Mouse (Mus musculus) liver, embryonic 14.5 days (tissue): ENCODE measurements at regions not wholly inside any gene's neighbourhood (a gene's known extent, or its start where the extent isn't known, plus 50 kb on each side); places are given as distances from the start of the nearest gene placed in this dataset. TPM values are rescaled to one million over a fixed set of nuclear protein-coding genes. Genes with fewer than 3 reads are reported as not detected.

Experiments
- ATAC-seq: fragments of 200-750 bp; cut with Nextera tagmentation; 2 replicates; pipeline ENCODE4 v1.8.0; 2017; ENCODE audit warnings: moderate number of reproducible peaks, mild to moderate bottlenecking, moderate library complexity; ENCODE audit not compliant: insufficient read depth
- DNase-seq, 3 experiments: peaks; one replicate each; pipeline ENCODE4 v3.0.0-alpha.2; 2012 to 2013; ENCODE audit warnings: low read depth in 3 of 3, low spot score in 3 of 3
- H3K27ac ChIP-seq: fragments of 300-500 bp; sonication (generic); 2 replicates; pipeline ENCODE4 v1.5.1; 2014; ENCODE audit warnings: moderate library complexity, mild to moderate bottlenecking, control low read depth, inconsistent platforms
- H3K27me3 ChIP-seq: fragments of 300-500 bp; sonication (generic); 2 replicates; pipeline ENCODE4 v1.6.1; 2014; ENCODE audit warnings: mild to moderate bottlenecking, low read length, moderate library complexity; ENCODE audit not compliant: control insufficient read depth, insufficient read depth
- H3K36me3 ChIP-seq: fragments of 300-500 bp; sonication (generic); replicated peaks from 2 replicates; pipeline ENCODE4 v1.6.1; 2014; ENCODE audit warnings: low read depth; ENCODE audit not compliant: control insufficient read depth, insufficient read depth
- H3K4me1 ChIP-seq, 2 experiments: fragments of 200-500 bp in 1 of 2; fragments of 300-500 bp in 1 of 2; sonication (generic) in 1 of 2; replicated peaks; 2 replicates each; pipeline ENCODE4 v1.6.1; 2012 to 2014; ENCODE audit warnings: antibody characterized with exemption in 1 of 2, inconsistent platforms in 1 of 2, low read length in 1 of 2; ENCODE audit not compliant: control insufficient read depth in 2 of 2, insufficient read depth in 2 of 2
- H3K4me2 ChIP-seq: fragments of 300-500 bp; sonication (generic); 2 replicates; pipeline ENCODE4 v1.6.1; 2014; ENCODE audit warnings: low read depth, mild to moderate bottlenecking, control low read depth, moderate library complexity
- H3K4me3 ChIP-seq, 2 experiments: fragments of 200-500 bp in 1 of 2; fragments of 300-500 bp in 1 of 2; sonication (generic) in 1 of 2; 2 replicates each; pipeline ENCODE4 v1.5.1; 2012 to 2014; ENCODE audit warnings: low read depth in 2 of 2, low read length in 2 of 2, mild to moderate bottlenecking in 2 of 2, control low read depth in 1 of 2, inconsistent platforms in 1 of 2, moderate library complexity in 1 of 2; ENCODE audit not compliant: insufficient read depth in 1 of 2
- H3K9ac ChIP-seq: fragments of 300-500 bp; sonication (generic); replicated peaks from 2 replicates; pipeline ENCODE4 v1.6.1; 2014; ENCODE audit warnings: mild to moderate bottlenecking, control low read depth, moderate library complexity
- H3K9me3 ChIP-seq: fragments of 300-500 bp; sonication (generic); 2 replicates; pipeline ENCODE4 v1.6.1; 2016; ENCODE audit warnings: low read length, mixed read lengths; ENCODE audit not compliant: control insufficient read depth
- CTCF ChIP-seq: IDR thresholded peaks from 2 replicates; pipeline ENCODE4 v1.5.1; 2016; ENCODE audit warnings: antibody characterized with exemption, low read depth, control low read depth
- EP300 ChIP-seq: IDR thresholded peaks from 2 replicates; pipeline ENCODE4 v1.6.1; 2016; ENCODE audit warnings: antibody characterized with exemption, low read depth
- WGBS: fragments of 180-500 bp; shearing (Covaris S2); extraction: QIAGEN DNeasy Blood & Tissue Kit; methylation state at CpG from one replicate; pipeline ENCODE4 v1.1.7; 2014; ENCODE audit not compliant: insufficient replicate concordance; 5-methylcytosine and 5-hydroxymethylcytosine counted together
- microRNA-seq: library from miRNA; unstranded; fragments of <30 nt; microRNA quantifications from one replicate; pipeline ENCODE4, GENCODE M21; 2016

DNA sequence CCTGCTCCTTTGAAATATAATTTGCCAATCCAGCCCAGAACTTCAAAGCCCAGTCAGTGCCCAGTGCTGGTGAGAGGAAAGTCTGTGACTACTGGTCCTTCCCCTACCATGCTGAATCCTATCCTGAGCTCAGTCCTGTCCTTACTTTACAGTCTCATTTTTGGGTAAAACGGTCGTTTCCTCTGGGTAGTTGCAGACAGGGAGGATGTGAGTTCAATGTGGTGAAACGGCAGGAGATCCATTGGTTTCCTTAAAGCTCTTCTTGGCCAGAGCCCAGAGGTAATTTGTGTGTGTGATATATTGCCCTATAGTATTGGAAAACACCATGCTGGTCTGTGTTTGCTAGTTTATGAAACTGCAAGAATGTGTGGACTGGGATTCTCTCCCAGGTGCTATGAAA, 73.6 kb upstream of the Nrp1 start:
- no peak for DNase-seq
- H3K9me3 ChIP-seq, result no peaks in the 10 kb centered on the region
- no peak overlapping the region for H3K4me3 ChIP-seq
- no peak overlapping the region for H3K4me2 ChIP-seq
- TF ChIP-seq EP300, result no peak
- TF ChIP-seq CTCF, result no peak
- no peaks in the 10 kb centered on the region for H3K4me1 ChIP-seq
- 21% methylated on average over 3 of the region's 3 CpGs for WGBS
- H3K27ac ChIP-seq, result no peak overlapping the region
- no peaks in the 10 kb centered on the region for H3K36me3 ChIP-seq
- no peak for ATAC-seq
- H3K27me3 ChIP-seq, result no peaks in the 10 kb centered on the region
- no peak overlapping the region for H3K9ac ChIP-seq

- H3K4me1 ChIP-seq, result no peaks in the 10 kb centered on the region
- no peaks in the 10 kb centered on the region for H3K27me3 ChIP-seq
- no peak overlapping the region for H3K4me3 ChIP-seq
- DNase-seq (no peak), ATAC-seq (no peak)
- no peaks in the 10 kb centered on the region for H3K36me3 ChIP-seq
- H3K9me3 ChIP-seq, result no peaks in the 10 kb centered on the region
- WGBS, result 45% methylated on average over 4 of the region's 4 CpGs
- H3K9ac ChIP-seq, result no peak overlapping the region
- no peak overlapping the region for H3K4me2 ChIP-seq
- no peak for TF ChIP-seq CTCF
- TF ChIP-seq EP300, result no peak
- no peak overlapping the region for H3K27ac ChIP-seq
These were observed 68.3 kb upstream of the Nrp1 start for GRCm38 (mm10) chr8:128290076-128290475.

DNA sequence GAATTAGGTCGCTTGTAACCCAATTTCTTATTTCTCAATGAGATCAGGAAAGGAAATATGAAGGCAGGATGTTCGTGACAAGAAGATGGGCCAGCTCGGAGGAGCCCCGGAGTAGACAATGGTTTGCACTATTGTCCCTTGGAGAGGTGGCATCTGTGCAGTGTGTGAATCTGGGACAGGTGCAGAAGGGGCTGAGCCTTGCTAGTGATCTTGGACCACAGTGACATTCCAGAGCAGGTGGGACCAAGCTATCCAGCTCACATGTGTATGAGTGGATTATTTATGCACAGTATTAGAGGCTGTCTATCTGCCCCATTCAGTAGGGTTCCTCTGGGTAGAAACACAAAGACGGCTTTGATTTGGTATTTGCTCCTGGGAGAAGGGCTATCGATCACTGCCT, 66.0 kb upstream of the Nrp1 start:
- no peaks in the 10 kb centered on the region for H3K4me1 ChIP-seq
- no peak overlapping the region for H3K27ac ChIP-seq
- ATAC-seq (no peak), DNase-seq (no peak)
- no peaks in the 10 kb centered on the region for H3K36me3 ChIP-seq
- no peaks in the 10 kb centered on the region for H3K9me3 ChIP-seq
- H3K27me3 ChIP-seq, result no peaks in the 10 kb centered on the region
- TF ChIP-seq EP300, result no peak
- no peak for TF ChIP-seq CTCF
- no peak overlapping the region for H3K4me3 ChIP-seq
- H3K9ac ChIP-seq, result no peak overlapping the region
- no peak overlapping the region for H3K4me2 ChIP-seq
- WGBS, result 64% methylated on average over 6 of the region's 6 CpGs

DNA sequence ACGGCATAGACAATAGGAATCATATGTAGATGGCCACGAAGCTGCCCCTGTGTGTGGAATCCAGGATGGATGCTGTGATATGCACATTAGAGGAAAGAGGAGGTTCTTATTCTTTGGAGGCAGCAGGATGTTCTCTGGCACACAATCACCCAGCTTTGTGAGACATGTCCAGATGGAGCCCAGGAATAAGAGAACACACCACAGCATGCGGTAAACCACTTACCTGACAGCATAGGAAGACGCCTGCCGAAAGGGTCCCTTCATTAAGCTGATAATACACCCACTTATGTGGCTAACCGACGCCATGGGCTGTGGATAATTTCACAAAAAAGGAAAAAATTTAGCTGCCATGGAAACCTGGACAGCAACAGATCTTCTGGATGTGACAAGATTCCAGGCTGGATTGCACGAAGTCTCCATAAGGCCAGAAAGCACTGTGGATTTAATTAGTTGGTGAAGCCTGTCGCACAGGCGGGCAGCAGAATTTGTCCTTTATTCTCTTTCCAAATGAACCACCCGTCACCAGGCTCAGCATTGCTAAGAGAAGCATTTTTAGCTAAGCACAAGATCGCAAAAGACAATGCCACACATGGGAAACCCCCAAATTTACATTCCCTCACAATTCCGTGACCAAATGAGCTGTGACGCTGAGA, 61.5 kb upstream of the Nrp1 start:
- TF ChIP-seq CTCF, result no peak
- no peak for TF ChIP-seq EP300
- DNase-seq (no peak), ATAC-seq (no peak)
- Histone ChIP-seq H3K9me3 (no peaks in the 10 kb centered on the region), H3K4me1 (no peaks in the 10 kb centered on the region), H3K36me3 (no peaks in the 10 kb centered on the region), H3K27ac (no peak overlapping the region), H3K4me2 (no peak overlapping the region), H3K9ac (no peak overlapping the region), H3K4me3 (no peak overlapping the region), H3K27me3 (no peaks in the 10 kb centered on the region)
- 73% methylated on average over 14 of the region's 14 CpGs for WGBS

DNA sequence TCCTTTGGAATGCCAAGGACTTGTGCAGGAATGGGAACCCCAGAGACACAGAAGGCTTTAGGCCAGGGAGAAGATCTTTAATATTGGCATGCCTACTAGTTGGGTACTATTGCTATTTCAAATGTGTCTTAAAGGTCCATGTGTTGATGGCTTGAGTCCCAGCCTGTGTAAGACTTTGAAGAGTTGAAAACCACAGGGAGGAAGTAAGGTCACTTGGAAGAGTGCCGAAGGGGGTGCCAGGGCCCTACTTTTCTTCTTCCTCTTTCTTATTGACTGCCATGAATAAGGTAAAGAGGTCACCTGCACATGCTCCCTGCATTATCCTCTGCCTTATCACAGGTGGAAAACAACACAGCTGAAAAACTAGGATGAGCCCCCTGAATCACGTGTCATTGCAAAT, 56.1 kb upstream of the Nrp1 start:
- no peak for DNase-seq
- no peak overlapping the region for H3K27ac ChIP-seq
- WGBS, result 33% methylated on average over 2 of the region's 2 CpGs

More for the DNA sequence above, 56.1 kb upstream of the Nrp1 start:
- no peak for TF ChIP-seq CTCF
- TF ChIP-seq EP300, result no peak
- Histone ChIP-seq H3K9ac (no peak overlapping the region), H3K36me3 (no peaks in the 10 kb centered on the region), H3K4me3 (no peak overlapping the region), H3K4me1 (no peaks in the 10 kb centered on the region), H3K4me2 (no peak overlapping the region), H3K9me3 (no peaks in the 10 kb centered on the region), H3K27me3 (no peaks in the 10 kb centered on the region)
- ATAC-seq, result no peak

Small RNA genes in the stretch of these regions (microRNA-seq; reads per million reads assigned to microRNA genes)
- not detected for gene Mir21c
